Mouse (Mus musculus): ENCODE results near the gene Chst8. TPM values are rescaled to one million over a fixed set of nuclear protein-coding genes. Genes with fewer than 3 reads are reported as not detected.

The Chst8 gene
- polyA plus RNA-seq, 1 experiment, result 4.0 TPM

- DNase-seq (ENCODE audit: low read depth), result no peak
Measured at GRCm38 (mm10) chr7:34752151-34752762, 60.3 kb downstream of the Chst8 start.

GRCm38 (mm10) chr7:34750350-34750749, 62.2 kb downstream of the Chst8 start:
- no peak for DNase-seq (ENCODE audit: low read depth)

DNA sequence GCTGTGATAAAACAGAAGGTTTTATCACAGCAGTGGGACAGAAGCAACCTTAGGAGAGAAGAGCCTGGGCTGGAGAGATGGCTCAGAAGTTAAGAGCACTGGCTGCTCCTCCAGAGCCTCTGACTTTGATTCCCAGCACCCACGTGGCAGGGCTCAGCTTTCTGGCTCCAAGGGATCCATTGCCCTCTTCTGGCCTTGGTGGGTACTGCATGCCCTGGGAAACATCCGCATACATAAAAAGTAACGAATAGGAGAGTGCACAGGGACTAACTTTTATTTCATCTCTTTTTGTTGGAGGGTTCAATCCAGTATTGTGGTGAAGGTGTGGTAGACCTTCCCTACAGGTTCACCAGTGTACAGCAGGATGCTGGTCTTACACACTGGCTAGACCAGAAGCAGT, 62.8 kb downstream of the Chst8 start:
- DNase-seq (ENCODE audit: low read depth), result no peak

GRCm38 (mm10) chr7:34748501-34748900, 64.0 kb downstream of the Chst8 start:
- no peak for DNase-seq (ENCODE audit: low read depth)

DNA sequence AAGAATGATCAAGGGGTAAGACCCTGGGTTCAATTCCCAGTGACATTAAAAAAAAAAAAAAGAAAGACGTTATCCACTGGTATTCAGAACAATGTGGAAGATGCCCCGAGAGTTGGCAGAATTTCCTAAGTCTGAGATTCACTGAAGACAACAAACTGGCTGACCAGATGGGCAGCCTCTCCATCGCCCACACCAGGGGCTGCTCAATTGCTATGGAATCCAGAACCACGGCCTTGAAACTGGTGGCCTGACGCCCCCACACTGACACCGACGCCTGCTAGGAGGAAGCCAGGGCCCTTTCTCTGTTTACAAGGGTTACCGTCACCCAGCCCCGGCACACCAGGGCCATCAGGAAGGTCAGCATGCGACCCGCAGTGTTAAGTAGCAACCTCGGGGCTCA, 64.8 kb downstream of the Chst8 start:
- no peak for DNase-seq (ENCODE audit: low read depth)

DNA sequence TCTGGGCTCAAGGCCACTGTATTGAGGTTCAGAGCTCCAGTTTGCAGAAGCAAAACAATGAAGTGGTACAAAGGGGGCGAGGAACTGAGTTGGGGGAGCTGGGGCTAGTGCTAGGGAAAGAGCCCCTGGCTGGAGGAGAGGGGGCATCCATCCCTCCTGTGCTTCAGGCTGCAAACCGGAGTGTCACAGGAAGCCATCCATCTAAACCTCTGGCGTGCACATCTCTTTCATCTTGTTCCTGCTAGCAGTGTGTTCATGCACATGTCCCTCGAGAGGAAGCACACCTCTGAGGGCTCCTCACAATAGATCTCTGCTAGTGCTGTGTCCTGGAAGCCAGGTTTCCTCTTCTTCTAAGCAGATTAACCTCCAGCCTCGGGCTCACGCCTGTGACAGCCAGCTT, 65.9 kb downstream of the Chst8 start:
- no peak for DNase-seq (ENCODE audit: low read depth)

DNA sequence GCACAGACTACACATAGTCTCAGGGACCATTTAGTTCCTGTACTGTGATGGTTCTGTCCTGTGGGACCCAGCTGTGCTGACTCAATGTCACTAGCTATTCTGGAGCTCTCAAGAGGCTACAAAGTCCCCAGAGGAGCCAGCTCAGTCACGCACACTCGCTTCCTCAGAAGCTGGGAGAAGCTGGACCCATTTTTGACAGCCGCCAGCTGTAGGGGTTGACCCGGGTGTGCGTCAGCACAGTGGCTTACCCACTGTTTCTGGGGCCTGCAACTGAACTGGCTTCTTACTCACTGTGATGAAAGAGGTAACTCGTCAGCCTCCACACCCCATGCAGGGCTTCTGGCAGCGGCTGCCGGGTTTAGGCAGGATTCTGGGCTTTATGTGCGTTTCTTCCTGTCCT, 66.3 kb downstream of the Chst8 start:
- DNase-seq (ENCODE audit: low read depth), result no peak

DNA sequence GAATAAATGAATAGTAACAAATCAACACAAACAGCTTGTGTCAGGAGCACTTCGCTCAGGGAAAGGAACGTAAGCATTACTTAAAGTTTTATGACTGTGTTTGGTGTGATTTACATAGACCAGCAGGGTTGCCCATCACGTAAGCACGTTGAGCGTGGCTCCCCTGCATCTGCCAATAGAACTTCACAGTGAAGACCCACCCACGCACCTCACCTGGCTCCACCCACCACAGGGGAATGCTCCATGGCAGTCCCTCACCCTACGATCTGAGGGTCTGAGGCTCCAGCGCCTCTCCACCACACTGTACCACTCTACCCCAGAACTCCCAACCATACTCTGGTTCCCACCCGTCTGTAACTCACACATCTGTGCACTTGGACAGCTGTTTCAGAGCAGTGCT, 67.1 kb downstream of the Chst8 start:
- DNase-seq (ENCODE audit: low read depth), result no peak

- no peak for DNase-seq (ENCODE audit: low read depth)
Measured at GRCm38 (mm10) chr7:34744994-34745393, 67.5 kb downstream of the Chst8 start.

GRCm38 (mm10) chr7:34743411-34744085, 69.0 kb downstream of the Chst8 start:
- no peak for DNase-seq (ENCODE audit: low read depth)

GRCm38 (mm10) chr7:34739371-34739770, 73.1 kb downstream of the Chst8 start:
- no peak for DNase-seq (ENCODE audit: low read depth)

DNA sequence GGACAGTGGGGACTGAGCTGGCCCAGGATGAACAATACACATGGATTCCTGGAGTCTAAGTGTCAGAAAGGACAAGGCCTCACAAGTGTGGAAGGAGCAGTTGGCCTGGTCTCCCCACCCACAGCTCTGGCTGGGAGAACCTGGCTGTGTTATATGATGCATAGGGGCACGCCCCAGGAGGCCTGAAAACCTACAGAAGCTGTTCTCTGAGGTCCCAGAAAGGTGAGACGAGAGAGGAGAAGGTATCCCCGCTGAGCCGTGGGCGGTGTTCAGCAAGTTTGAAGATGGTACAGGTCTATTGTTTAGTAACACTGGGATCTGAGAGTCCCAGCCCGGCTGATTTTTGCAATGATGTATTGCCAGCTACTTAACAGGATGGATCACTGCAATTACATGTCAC, 75.3 kb downstream of the Chst8 start:
- no peak for DNase-seq (ENCODE audit: low read depth)

DNA sequence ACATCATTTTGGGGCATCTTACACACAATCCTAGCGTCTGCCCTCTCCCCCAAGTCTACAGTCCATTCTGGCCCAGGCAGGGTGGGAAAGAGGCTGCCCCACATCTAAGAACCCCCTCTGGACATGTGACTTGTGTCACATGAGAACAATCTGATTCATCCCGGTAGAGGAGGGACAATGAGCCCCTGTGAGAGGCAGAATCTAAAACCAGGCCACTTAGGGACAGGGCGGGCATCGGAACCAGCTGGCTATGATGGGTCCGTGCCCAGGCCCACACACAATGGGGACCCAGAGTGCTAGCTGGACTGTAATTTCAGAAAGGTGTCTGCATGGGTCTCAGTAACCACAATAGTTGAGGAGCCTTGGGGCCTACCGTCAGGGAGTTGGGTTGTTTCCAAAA, 78.2 kb downstream of the Chst8 start:
- no peak for DNase-seq (ENCODE audit: low read depth)

DNA sequence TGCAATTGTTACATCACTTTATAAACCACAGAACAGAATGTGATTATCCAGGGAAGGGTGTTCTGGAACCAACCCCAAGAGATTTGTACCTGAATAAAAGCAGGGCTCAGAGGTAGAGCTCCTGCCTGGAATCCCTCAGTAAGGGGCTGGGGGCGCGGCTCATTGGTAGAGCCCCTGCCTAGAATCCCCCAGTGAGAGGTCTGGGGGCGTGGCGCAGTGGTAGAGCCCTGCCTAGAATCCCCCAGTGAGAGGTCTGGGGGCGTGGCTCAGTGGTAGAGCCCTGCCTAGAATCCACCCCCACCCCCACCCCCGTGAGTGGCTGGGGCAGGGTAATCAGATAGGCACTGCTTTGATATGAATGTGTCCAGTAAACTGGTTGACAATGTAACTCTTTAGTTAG, 83.6 kb downstream of the Chst8 start:
- no peak for DNase-seq (ENCODE audit: low read depth)

GRCm38 (mm10) chr7:34725206-34725605, 87.3 kb downstream of the Chst8 start:
- DNase-seq (ENCODE audit: low read depth), result no peak

DNA sequence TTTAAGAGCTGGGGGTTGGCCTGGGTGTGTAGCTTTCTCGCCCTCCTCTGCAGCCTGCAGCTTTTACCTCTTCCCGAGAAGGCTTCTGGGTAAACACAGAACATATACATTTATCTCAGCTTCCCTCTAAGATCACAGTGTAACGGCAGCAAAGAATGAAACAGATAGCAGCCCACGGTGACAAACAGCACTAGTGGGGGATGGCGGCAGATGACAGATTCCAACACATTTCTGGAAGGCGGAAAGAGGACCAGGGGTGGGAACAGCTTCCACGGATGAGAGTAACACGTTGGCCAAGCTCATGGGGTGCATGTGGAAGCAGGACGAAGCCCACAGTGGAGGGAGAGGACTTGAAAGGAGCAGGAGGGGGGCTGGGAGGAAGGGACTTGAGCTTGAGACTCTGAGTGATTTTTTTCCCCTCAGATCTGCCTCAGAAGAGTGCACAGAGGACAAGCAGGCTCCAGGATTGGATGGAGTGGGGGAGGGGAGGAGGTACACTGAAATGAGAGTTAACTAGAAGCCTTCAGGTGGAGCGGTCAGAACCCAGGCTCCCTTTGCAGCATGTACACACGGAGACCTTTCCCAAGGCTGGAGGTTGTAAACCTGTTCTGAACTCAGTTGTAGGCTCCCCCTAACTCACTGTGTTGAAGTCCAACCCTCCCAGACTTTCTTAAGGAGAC, 89.8 kb downstream of the Chst8 start:
- no peak for DNase-seq (ENCODE audit: low read depth)

GRCm38 (mm10) chr7:34722151-34722550, 90.4 kb downstream of the Chst8 start:
- DNase-seq (ENCODE audit: low read depth), result no peak

DNA sequence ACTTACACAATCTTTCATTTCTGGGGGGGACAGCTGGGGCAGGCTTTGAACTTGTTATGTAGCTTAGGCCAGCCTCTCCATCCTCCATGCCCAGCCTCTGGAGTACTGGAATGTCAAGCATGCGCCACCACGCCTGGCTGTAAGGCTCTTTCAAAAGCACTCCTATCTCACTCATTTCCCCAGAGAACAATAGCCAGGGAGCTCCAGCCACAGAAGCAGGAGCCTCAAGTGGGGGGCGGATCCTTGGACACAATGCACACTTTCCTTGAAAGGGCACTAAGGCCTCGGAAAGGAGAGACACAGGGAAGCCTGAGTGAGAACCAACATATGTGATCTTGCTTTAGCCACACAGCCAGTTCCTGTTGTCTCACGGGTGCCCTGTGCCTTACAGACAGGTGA, 90.9 kb downstream of the Chst8 start:
- no peak for DNase-seq (ENCODE audit: low read depth)

DNA sequence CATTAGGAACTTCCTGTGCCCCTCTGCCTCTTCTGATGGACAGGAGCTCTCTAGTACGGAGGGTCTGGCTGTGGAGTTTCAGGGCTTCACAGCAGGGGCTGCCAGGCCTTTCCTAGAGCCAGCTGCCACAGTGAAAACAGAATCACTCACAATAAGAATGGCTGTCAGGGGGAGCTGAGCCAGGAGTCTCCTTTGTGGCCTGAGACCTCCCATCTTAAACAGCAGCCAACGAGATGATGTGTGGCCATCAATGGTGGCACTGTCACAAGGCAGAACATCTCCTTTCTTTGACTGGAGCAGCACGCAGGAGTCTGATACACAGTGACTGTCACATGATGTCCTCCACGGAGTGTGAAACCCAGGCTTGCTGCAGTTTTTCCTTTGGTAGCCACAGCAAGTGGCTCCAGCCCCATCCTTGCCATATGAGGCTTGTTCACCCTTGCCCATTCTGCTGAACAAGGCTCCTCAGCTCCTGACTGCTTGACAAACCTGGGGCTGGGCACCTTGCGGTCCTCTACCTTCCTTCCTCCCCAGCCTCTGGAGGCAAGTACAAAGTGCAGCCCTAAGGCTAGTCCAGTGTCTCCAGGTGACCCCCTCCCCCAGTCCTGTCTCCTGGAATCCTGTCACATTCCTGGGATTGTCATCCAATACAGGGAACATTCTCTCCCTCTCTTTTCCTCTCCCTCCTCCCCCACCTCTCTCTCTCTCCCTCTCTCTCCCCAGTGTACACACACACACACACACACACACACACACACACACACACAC, 91.4 kb downstream of the Chst8 start:
- DNase-seq (ENCODE audit: low read depth), result no peak

GRCm38 (mm10) chr7:34719599-34719998, 92.9 kb downstream of the Chst8 start:
- no peak for DNase-seq (ENCODE audit: low read depth)

DNA sequence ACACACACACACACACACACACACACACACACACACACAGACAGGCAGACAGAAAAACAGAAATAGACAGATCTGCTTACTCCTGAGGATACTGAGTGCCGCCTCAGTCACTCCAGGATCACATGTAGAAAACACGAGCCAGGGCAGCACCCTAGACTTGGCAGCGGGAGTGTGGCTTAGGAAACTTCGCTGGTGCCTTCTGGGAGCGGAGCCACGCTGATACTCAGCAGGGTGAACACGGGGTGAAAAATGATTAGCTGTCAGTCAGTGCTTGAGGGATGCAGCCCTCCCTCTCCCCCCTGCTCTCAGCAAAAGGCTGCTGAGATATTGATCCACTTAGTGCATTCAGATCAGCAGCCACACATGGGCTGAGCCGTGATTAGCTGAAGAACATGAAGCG, 93.9 kb downstream of the Chst8 start:
- no peak for DNase-seq (ENCODE audit: low read depth)

- peak; percentile 20 for DNase-seq (ENCODE audit: low read depth)
Measured at GRCm38 (mm10) chr7:34717161-34717810, 95.2 kb downstream of the Chst8 start.
